Comparison of ENCODE assay signal across 7 mouse cellular contexts in genomic region chr2:31142505-31142904, GRCm38 (mm10). TPM values are rescaled to one million over a fixed set of nuclear protein-coding genes. Genes with fewer than 3 reads are reported as not detected.
DNase-seq lines count a peak whose midpoint lies in the region; ATAC-seq lines count a peak whose summit lies in the region.

No protein-coding gene starts in this region.

- H3K36me3 ChIP-seq in megakaryocyte, embryonic 14.5 days (replicated peaks; ENCODE audit: low read length), result peaks cover 29% of the 10 kb centered on the region
- H3K36me3 ChIP-seq in forebrain, embryonic 10.5 days (replicated peaks), result peaks cover 16% of the 10 kb centered on the region
- peaks cover 9% of the 10 kb centered on the region; the same call in 1 of the 2 replicates for H3K36me3 ChIP-seq in kidney, embryonic 16.5 days (ENCODE audit: insufficient read depth, low read length)
- peaks cover 15% of the 10 kb centered on the region for H3K36me3 ChIP-seq in neural tube, embryonic 13.5 days

- H3K9me3 ChIP-seq in megakaryocyte, embryonic 14.5 days, result no peaks in the 10 kb centered on the region
- H3K9me3 ChIP-seq in forebrain, embryonic 10.5 days, result no peaks in the 10 kb centered on the region
- no peaks in the 10 kb centered on the region for H3K9me3 ChIP-seq in kidney, embryonic 16.5 days (ENCODE audit: low read length)
- no peaks in the 10 kb centered on the region for H3K9me3 ChIP-seq in neural tube, embryonic 13.5 days

- no peak for DNase-seq in forebrain, embryonic 10.5 days (ENCODE audit: extremely low spot score, low spot score)
- DNase-seq in adrenal gland, postnatal 10 days, result no peak
- no peak for DNase-seq in left cerebral cortex, adult 11 months (ENCODE audit: low spot score)

- peak overlapping the region; percentile 90 for H3K4me2 ChIP-seq in kidney, embryonic 16.5 days (replicated peaks; ENCODE audit: low read depth, low read length)
- peak overlapping the region; percentile 86 for H3K4me2 ChIP-seq in neural tube, embryonic 13.5 days

- H3K4me3 ChIP-seq in megakaryocyte, embryonic 14.5 days (replicated peaks), result peak overlapping the region; percentile 98
- H3K4me3 ChIP-seq in forebrain, embryonic 10.5 days, result peak overlapping the region; percentile 84
- H3K4me3 ChIP-seq in kidney, embryonic 16.5 days (ENCODE audit: low read length), result peak overlapping the region; percentile 73
- peak overlapping the region; percentile 88 for H3K4me3 ChIP-seq in neural tube, embryonic 13.5 days

- no peak overlapping the region; the same call in 1 of the 2 replicates for H3K27ac ChIP-seq in forebrain, embryonic 10.5 days
- peak overlapping the region; percentile 4; the same call in 1 of the 2 replicates for H3K27ac ChIP-seq in kidney, embryonic 16.5 days (ENCODE audit: low read length)
- H3K27ac ChIP-seq in neural tube, embryonic 13.5 days (replicated peaks), result no peak overlapping the region

- peaks cover 86% of the 10 kb centered on the region for H3K4me1 ChIP-seq in megakaryocyte, embryonic 14.5 days
- H3K4me1 ChIP-seq in forebrain, embryonic 10.5 days, result peaks cover 28% of the 10 kb centered on the region
- peaks cover 24% of the 10 kb centered on the region for H3K4me1 ChIP-seq in kidney, embryonic 16.5 days (ENCODE audit: insufficient read depth, low read length)
- peaks cover 19% of the 10 kb centered on the region for H3K4me1 ChIP-seq in neural tube, embryonic 13.5 days (replicated peaks)

- no peaks in the 10 kb centered on the region for H3K27me3 ChIP-seq in megakaryocyte, embryonic 14.5 days (replicated peaks)
- peaks cover 36% of the 10 kb centered on the region for H3K27me3 ChIP-seq in forebrain, embryonic 10.5 days (ENCODE audit: poor library complexity, severe bottlenecking)
- no peaks in the 10 kb centered on the region for H3K27me3 ChIP-seq in kidney, embryonic 16.5 days (ENCODE audit: insufficient read depth, low read length)
- 0 out of 2 replicates have a peak, but pooled peaks cover 13% of the 10 kb centered on the region for H3K27me3 ChIP-seq in neural tube, embryonic 13.5 days

- 45% methylated on average over 3 of the region's 3 CpGs for WGBS in forebrain, embryonic 10.5 days
- WGBS in kidney, embryonic 16.5 days, result 17% methylated on average over 3 of the region's 3 CpGs
- WGBS in neural tube, embryonic 13.5 days, result 33% methylated on average over 3 of the region's 3 CpGs

- no peak for ATAC-seq in megakaryocyte, adult 5-6 weeks (ENCODE audit: poor library complexity, severe bottlenecking)
- ATAC-seq in kidney, embryonic 16.5 days (ENCODE audit: low FRiP score, low TSS enrichment), result no peak
- ATAC-seq in neural tube, embryonic 13.5 days (ENCODE audit: low read depth), result peak; percentile 40; the same call in 1 of the 2 replicates

- H3K9ac ChIP-seq in kidney, embryonic 16.5 days (replicated peaks; ENCODE audit: low read length), result peak overlapping the region; percentile 91
- 0 out of 2 replicates have a peak overlapping the region, but pooled peaks have one; percentile 93 for H3K9ac ChIP-seq in neural tube, embryonic 13.5 days

RNA-seq across cellular contexts. Expression of gene Fnbp1, which starts 0.7 kb away (rescaled TPM):
- polyA plus RNA-seq in megakaryocyte, embryonic 14.5 days (2012; ENCODE audit: insufficient read depth, low replicate concordance), result 44.7 and 52.5 TPM in 2 replicates
- total RNA-seq in megakaryocyte, adult 5-6 weeks (2015), result 62.0 and 64.1 TPM in 2 replicates
- 39.0 and 48.7 TPM in 2 replicates for total RNA-seq in megakaryocyte, adult 5-6 weeks (2017)
- 12.5 and 13.3 TPM in 2 replicates for polyA plus RNA-seq in forebrain, embryonic 10.5 days (2016; fragmentation: Nextera tagmentation; extraction: Ambion mirVana)
- 19.4 and 24.3 TPM in 2 replicates for polyA plus RNA-seq in kidney, embryonic 16.5 days (2015; fragmentation: Nextera tagmentation; extraction: Ambion mirVana)
- 21.6 and 28.0 TPM in 2 replicates for polyA plus RNA-seq in neural tube, embryonic 13.5 days (2015; fragmentation: Nextera tagmentation; extraction: Ambion mirVana)
- 10 to 100 TPM; 48.1 to 58.5 TPM for total RNA-seq in adrenal gland, postnatal 10 days (2021)

RNA-seq across cellular contexts. Expression of gene Gpr107, which starts 9.6 kb away (rescaled TPM):
- polyA plus RNA-seq in megakaryocyte, embryonic 14.5 days (2012; ENCODE audit: insufficient read depth, low replicate concordance), result 5.0 and 11.9 TPM in 2 replicates
- total RNA-seq in megakaryocyte, adult 5-6 weeks (2015), result 22.1 and 22.2 TPM in 2 replicates
- total RNA-seq in megakaryocyte, adult 5-6 weeks (2017), result 29.2 and 32.1 TPM in 2 replicates
- 28.7 and 32.8 TPM in 2 replicates for polyA plus RNA-seq in forebrain, embryonic 10.5 days (2016; fragmentation: Nextera tagmentation; extraction: Ambion mirVana)
- 38.3 and 41.6 TPM in 2 replicates for polyA plus RNA-seq in kidney, embryonic 16.5 days (2015; fragmentation: Nextera tagmentation; extraction: Ambion mirVana)
- polyA plus RNA-seq in neural tube, embryonic 13.5 days (2015; fragmentation: Nextera tagmentation; extraction: Ambion mirVana), result 34.9 and 37.3 TPM in 2 replicates
- 10 to 100 TPM; 41.7 to 56.4 TPM for total RNA-seq in adrenal gland, postnatal 10 days (2021)
